Mouse (Mus musculus) thymus, postnatal 36 days (tissue): ENCODE measurements around the gene Kcna6.
A peak's percentile ranks its signal among the peaks of the same experiment; 100 is the strongest.

Experiments used
- DNase-seq, 2 experiments: peaks; one replicate each; pipeline ENCODE4 v3.0.0; 2022; ENCODE audit warnings: mixed read lengths in 2 of 2

Kcna6 gene

DNA sequence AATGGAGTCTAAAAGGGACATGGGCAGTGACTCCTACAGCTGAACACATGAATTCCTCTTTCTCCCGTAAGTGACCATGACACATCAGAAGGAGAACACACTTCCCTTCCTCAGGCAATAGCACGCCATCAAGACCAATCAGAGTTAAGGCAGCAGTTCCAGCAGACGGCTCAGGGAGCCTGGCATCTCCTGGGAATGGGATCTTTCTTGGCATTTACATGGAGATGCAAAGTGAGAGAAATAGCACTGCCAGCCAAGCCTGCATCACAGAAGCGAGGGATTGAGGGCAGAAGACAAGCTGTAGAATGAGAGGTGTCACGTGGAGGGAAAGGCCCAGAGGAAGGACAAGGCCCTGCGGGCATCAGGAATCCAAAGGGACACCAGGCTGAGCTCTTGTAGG lies 7.8 kb downstream of the Kcna6 start:
- DNase-seq, result no peak

DNA sequence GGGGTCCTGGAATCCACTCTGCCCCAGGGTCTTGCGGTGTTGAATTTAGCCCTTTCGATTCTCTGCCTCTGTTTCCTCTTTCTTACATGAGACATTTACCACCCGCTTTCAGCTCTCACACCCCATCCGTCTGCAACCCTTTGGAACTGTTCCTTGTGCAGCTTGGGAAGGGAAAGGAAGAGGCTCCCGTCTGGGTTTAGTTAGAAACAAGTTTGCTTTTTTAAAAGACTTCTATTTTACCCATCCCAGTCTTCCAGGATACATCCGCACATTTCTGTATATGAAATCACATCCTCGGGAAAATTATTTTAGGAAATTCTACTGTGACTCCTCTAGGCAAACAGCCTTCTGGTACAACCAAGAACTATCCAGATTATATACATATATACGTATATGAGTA lies 11.7 kb downstream of the Kcna6 start:
- no peak for DNase-seq

DNA sequence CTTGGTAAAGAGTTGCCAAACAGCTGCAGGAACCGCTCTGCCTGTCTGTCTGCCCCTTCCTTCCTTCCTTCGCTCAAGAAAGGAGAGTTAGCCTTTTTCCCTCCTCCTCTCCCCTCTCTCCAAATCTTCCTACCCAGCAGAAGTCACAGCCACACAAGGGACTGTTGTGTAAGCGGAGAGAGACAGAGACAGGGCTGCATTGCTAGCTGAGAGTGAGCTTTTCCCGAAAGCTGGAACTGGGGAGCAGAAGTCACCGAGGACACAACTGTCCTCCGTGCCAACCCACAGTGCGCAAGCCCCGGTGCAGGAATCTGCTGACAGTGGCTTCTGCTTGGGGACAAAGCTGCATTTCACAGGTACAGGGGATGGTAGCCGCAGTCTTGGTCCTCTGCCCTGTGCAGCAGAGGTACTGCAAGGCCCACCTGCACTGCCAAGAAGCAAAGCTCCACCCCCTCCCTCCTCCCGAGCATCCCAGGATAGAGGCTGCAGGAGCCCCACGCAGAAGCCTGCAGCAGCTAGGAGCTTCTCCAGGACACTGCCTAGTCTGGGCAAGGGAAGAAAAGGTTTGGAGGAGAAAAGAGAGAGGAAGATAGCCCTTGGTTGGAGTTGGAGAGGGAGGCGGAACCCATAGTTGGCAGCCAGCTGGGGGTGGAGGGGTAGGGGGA lies 21.9 kb downstream of the Kcna6 start:
- no peak for DNase-seq

DNA sequence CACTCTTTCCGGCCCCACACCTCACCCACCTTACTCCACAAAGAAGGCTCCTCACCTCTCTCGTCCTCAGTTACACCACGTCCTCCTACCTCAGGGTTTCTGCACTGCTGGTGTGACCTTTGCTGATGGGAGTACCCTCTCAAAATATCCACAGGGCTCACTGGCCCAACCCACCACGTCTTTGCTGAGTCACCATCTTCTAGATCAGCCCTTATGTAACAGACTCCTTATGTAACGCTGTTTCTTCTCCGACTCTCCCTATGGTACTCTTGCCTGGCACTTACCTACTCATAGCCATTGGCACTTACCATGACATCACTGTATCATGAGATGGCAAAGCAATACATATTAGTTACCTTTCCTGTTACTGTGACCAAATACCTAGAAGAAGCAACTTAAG lies 27.9 kb downstream of the Kcna6 start:
- no peak for DNase-seq

DNA sequence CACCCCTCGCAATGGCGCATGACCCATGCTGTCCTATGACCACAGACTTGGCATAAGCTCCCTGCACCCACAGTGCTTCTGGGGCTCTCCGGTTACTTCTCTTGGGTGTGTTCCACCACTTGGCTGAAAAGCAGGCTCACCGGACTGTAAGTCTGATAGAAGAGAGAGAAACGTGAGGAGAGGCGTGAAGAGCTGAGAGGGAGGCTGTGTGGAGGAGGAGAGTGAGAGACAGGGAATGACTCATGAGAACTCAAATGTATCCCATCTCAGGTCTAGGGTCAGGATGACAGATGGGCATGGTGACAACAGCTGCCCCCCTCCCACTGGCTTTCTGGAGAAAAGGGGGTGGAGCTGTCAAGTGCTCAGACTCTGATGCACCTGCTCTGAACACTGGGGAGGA lies 34.5 kb downstream of the Kcna6 start:
- DNase-seq, result no peak

DNA sequence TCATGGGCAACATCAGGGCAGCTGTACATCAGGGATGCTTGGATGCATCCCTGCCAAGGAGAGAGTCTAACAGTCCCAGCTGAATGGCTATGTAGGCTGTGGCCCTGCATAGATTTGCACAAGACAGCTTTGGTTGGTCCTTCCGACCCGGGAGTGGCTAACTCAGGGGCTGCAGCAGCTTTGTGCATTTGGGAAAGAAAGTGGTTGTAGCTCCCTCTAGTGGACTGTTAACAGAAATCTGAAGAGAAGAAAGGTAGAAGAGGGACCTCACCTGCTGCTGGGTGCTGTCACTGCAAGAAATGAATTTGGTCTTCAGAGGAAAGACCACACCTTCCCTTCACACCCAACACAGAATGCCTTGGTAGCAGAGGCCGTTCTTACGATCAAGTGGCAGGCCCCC lies 36.0 kb downstream of the Kcna6 start:
- DNase-seq, result no peak

DNA sequence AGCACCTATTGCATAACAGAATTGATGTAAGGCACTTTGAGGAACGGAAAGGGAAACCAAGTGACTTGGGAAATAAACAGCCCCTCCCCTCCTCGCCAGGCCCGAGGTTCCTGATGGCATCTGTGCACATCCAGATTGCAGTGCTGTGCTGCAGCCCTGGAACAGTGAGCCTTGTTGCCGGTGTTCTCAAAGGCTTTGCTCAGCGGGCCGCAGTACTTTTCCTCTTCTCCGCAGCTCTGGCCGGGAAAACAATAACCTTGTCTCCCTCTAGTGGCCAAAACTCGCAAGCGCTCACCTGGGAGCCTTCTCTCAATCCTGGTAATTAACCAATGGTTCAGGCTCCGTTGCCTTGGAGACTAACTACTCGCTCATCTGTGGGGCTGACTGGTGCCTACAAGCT lies 38.4 kb downstream of the Kcna6 start:
- peak; percentile 37 to 50 for DNase-seq

DNA sequence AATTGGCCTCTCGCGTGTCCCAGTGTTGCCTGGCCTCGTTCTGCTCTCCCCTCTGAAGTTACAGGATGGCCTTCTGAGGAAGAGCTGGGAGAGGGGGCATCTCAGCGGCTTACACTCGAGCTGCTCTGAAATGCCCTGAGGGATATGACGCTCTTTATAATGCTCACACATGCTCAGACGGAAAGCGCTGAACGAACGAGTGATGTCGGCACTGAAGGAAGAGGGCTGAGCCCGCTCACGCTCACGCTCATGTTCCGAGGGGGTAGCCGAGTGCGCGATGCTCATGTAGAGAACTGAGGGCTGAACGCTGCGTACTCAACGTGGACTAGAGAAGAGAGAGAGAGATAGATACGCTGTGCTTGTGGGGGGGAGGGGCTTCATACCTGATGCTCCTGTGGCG lies 39.3 kb downstream of the Kcna6 start:
- DNase-seq, result no peak

DNA sequence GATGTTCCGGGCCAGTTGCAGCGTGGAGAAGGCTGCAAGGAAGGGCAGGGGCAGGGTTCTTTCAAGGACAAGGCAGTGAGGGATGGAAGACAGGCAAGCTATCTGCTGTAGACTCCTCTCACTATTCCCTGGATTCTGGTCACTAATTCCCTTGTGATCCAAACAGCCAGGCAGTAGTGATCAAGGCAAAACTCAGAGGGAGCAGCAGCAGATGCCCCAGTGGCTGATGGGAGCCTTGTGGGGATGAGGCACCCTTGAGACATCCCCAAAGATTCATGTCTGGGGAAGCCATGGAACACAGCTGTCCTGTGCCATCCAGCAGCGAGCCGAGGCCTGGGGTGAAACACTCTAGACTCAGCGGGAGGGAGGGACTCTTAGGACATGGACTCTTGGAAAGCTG lies 40.5 kb downstream of the Kcna6 start:
- no peak for DNase-seq

DNA sequence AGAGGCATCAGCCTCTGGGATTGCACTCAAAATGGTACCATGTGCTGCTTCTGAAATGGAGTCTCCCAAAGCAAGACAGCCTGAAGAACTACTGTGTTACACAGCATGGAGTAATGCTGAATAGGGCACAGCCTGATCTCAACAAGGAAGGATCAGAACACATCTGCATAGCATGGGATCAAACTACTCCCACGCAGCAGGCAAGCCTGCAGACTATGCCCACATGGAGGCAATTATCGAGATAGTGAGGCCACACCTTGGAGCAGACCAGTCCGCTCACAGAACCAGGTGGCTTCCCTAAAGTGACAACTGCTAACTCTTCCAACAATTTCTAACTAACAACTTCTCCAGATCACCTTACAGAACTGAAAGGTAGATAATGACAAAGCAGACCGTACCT lies 53.4 kb downstream of the Kcna6 start:
- DNase-seq, result no peak

DNA sequence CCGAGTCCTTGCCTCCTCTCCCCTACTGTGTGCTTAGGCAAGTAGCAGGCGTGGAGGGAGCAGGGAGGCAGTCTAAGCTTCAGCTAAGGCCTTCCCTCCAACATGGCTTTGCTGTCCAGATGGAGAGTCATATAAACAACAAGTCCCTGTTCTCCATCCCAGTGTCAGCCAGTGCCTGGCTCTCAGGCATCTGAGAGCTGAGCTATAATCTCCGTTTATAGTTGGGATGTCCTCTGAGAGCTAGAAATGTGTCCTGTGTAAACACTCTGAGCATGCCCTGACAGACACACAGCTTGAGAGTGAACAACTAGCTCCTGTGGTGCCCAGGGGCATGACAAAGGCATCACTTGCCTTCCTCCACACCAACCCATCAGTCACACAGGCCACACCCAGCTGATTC lies 55.3 kb downstream of the Kcna6 start:
- DNase-seq, result no peak

DNA sequence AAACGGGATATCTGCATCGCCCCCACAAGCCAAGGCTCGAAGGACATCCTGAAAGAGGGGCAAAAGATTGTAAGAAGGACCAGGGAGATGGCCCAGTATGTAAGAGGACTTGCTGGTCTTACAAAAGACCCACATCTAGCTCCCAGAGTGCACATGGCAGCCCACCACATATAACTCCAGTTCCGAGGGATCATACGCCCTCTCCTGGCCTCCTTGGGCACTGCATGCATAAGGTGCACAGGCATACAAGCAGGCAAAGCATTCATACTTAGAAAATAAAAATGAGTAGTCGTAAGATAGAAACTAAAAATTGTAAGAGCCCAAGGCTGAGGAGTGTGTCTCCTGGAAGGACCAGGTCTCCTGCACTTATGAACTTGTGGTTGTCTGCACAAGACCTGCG lies 61.5 kb downstream of the Kcna6 start:
- DNase-seq, result no peak

DNA sequence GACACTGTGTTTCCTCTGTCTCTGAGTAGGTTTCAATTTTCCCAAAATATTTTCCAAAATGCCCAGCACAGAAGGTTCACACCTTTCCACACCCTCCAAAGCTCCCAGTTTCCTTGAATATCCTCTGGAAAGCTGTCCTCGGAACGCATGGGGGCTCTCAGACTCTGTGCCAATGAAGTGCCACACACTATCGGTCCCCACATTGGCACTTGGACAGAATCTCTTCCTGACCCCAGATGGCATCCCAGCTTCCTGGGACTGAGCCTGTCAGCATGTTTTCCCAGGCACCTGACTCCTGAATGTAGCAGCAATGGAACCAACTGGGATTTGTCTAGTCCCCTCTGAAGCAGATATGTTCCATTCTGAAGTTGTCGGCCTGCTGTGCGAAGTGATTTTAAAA lies 73.5 kb downstream of the Kcna6 start:
- no peak for DNase-seq

DNA sequence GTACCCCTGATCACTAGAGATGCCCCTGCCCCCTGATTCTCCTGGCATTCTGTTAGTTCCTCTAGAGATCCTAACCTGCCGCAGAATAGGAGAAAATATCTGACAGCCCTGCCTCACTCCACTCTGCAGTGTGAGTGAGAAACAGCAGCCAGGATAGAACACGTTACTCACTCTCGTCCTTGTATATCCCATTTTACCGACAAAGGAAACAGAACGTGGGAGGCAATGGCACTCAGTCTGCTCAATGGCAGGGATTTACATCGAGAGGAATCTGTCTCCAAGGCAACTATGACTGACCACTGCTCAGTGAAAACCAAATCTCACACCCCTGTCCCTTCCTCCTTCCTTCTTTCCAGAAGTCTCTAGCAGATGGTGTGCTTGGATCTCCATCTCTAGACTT lies 74.4 kb downstream of the Kcna6 start:
- no peak for DNase-seq

DNA sequence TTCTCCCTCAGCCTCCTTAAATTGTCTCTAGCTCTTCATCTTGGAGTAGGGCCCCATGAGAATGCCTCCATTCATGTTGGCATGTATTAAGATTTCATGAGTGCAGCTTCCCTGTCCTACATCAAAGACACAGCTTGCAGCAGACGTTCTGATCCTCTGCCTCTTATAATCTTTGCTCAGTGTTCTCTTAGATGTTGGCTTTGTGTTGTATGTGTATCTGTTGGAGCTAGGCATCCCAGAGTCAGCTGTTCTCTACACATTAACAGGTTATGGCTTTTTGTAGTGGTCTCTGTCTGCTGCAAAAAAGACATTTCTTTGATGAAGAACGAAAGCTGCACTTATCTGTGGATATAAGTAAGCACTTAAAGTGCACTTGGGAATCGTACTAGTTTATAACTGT lies 75.9 kb downstream of the Kcna6 start:
- no peak for DNase-seq
